Mouse (Mus musculus): ENCODE measurements at regions not wholly inside any gene's neighbourhood (a gene's known extent, or its start where the extent isn't known, plus 50 kb on each side); places are given as distances from the start of the nearest gene placed in this dataset.
"Not testable (repeated sequence)": the region's sequence is repeated elsewhere in the genome, so short reads cannot be mapped to it uniquely, and the experiment has no call there.

DNA sequence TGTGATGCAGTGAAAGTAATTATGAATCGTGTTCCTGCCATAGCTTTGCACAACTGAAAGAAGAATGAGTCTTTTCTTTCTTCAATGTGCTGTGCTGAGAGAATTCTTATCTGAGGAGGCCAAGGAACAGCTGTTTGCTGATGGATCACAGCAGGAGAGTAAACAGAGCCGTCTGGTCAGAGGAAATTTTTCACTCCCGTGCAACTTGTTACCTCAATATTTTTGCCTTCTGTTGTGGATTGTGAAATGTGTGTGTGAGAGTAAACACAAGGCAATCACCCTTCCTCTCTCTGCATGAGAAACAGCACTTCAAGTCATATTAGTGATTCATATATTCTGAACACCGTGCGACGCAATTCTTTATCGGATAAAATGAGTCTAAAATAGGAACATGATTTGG, 171.9 kb downstream of the Epm2a start:
- no peak for DNase-seq (ENCODE audit: low spot score)
- Histone ChIP-seq H3K4me2 (ENCODE audit: low read depth, low read length) (no peak overlapping the region), H3K4me1 (ENCODE audit: control insufficient read depth, insufficient read depth) (no peaks in the 10 kb centered on the region), H3K27ac (ENCODE audit: low read depth) (no peak overlapping the region), H3K9ac (replicated peaks; ENCODE audit: low read depth, low read length) (no peak overlapping the region), H3K27me3 (ENCODE audit: control insufficient read depth, insufficient read depth, low read length) (no peaks in the 10 kb centered on the region), H3K4me3 (ENCODE audit: low read depth, low read length) (no peak overlapping the region), H3K36me3 (replicated peaks; ENCODE audit: control insufficient read depth, insufficient read depth, low read length) (no peaks in the 10 kb centered on the region), H3K9me3 (replicated peaks; ENCODE audit: control insufficient read depth, low read length) (no peaks in the 10 kb centered on the region)
- no peak for TF ChIP-seq CTCF (IDR thresholded peaks at IDR 0.05; ENCODE audit: low read depth)
- TF ChIP-seq EP300 (IDR thresholded peaks at IDR 0.05; ENCODE audit: low read depth): no peak
- no peak for ATAC-seq (ENCODE audit: insufficient read depth, low read depth)
- 58% methylated on average over 7 of the region's 7 CpGs for WGBS

DNA sequence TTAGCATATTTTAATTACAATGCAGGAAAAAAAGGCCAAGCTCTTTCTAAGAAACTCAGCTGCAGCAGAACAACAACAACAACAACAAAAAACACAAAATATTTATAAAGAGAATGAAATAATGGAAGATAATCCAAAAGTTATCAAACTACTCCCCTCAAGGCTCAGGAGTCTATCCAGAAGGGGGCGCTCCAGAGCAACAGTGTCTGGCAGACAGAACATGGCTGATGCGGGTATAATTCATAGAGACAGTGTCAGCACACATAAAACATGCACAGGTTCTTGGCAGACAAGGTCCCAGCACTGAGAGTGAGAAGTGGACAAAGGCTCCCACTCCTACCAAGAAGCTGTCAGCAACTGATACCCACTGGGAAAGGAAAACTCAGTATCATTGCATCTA, 173.9 kb downstream of the Epm2a start:
- no peak overlapping the region for H3K27ac ChIP-seq (ENCODE audit: low read depth)
- no peaks in the 10 kb centered on the region for H3K27me3 ChIP-seq (ENCODE audit: control insufficient read depth, insufficient read depth, low read length)
- WGBS: 65% methylated on average over 2 of the region's 2 CpGs
- H3K4me3 ChIP-seq (ENCODE audit: low read depth, low read length): no peak overlapping the region
- H3K9me3 ChIP-seq (replicated peaks; ENCODE audit: control insufficient read depth, low read length): no peaks in the 10 kb centered on the region
- DNase-seq (ENCODE audit: low spot score) (no peak), ATAC-seq (ENCODE audit: insufficient read depth, low read depth) (no peak)
- no peak overlapping the region for H3K4me2 ChIP-seq (ENCODE audit: low read depth, low read length)
- no peaks in the 10 kb centered on the region for H3K36me3 ChIP-seq (replicated peaks; ENCODE audit: control insufficient read depth, insufficient read depth, low read length)
- TF ChIP-seq EP300 (IDR thresholded peaks at IDR 0.05; ENCODE audit: low read depth) (no peak), CTCF (IDR thresholded peaks at IDR 0.05; ENCODE audit: low read depth) (no peak)
- no peaks in the 10 kb centered on the region for H3K4me1 ChIP-seq (ENCODE audit: control insufficient read depth, insufficient read depth)
- H3K9ac ChIP-seq (replicated peaks; ENCODE audit: low read depth, low read length): no peak overlapping the region

- TF ChIP-seq EP300 (IDR thresholded peaks at IDR 0.05; ENCODE audit: low read depth) (no peak), CTCF (IDR thresholded peaks at IDR 0.05; ENCODE audit: low read depth) (no peak)
- Histone ChIP-seq H3K4me1 (ENCODE audit: control insufficient read depth, insufficient read depth) (no peaks in the 10 kb centered on the region), H3K27ac (ENCODE audit: low read depth) (no peak overlapping the region), H3K9ac (replicated peaks; ENCODE audit: low read depth, low read length) (no peak overlapping the region), H3K9me3 (replicated peaks; ENCODE audit: control insufficient read depth, low read length) (no peaks in the 10 kb centered on the region), H3K27me3 (ENCODE audit: control insufficient read depth, insufficient read depth, low read length) (no peaks in the 10 kb centered on the region), H3K4me2 (ENCODE audit: low read depth, low read length) (no peak overlapping the region), H3K36me3 (replicated peaks; ENCODE audit: control insufficient read depth, insufficient read depth, low read length) (no peaks in the 10 kb centered on the region), H3K4me3 (ENCODE audit: low read depth, low read length) (no peak overlapping the region)
- ATAC-seq (ENCODE audit: insufficient read depth, low read depth) (no peak), DNase-seq (ENCODE audit: low spot score) (no peak)
- WGBS: 44% methylated on average over 1 of the region's 1 CpGs
Measured at GRCm38 (mm10) chr10:11531343-11531742, 188.1 kb downstream of the Epm2a start.

GRCm38 (mm10) chr10:11555376-11555775, 212.2 kb downstream of the Epm2a start:
- not testable (repeated sequence) for H3K4me3 ChIP-seq (ENCODE audit: low read depth, low read length); ATAC-seq (ENCODE audit: insufficient read depth, low read depth); H3K36me3 ChIP-seq (replicated peaks; ENCODE audit: control insufficient read depth, insufficient read depth, low read length); H3K27me3 ChIP-seq (ENCODE audit: control insufficient read depth, insufficient read depth, low read length); H3K27ac ChIP-seq (ENCODE audit: low read depth); DNase-seq (ENCODE audit: low spot score); H3K4me1 ChIP-seq (ENCODE audit: control insufficient read depth, insufficient read depth); H3K9me3 ChIP-seq (replicated peaks; ENCODE audit: control insufficient read depth, low read length); H3K9ac ChIP-seq (replicated peaks; ENCODE audit: low read depth, low read length); H3K4me2 ChIP-seq (ENCODE audit: low read depth, low read length)
- WGBS: 80% methylated on average over 15 of the region's 15 CpGs

- no peaks in the 10 kb centered on the region for H3K4me1 ChIP-seq (ENCODE audit: control insufficient read depth, insufficient read depth)
- no peaks in the 10 kb centered on the region for H3K9me3 ChIP-seq (replicated peaks; ENCODE audit: control insufficient read depth, low read length)
- H3K36me3 ChIP-seq (replicated peaks; ENCODE audit: control insufficient read depth, insufficient read depth, low read length): no peaks in the 10 kb centered on the region
- no peaks in the 10 kb centered on the region for H3K27me3 ChIP-seq (ENCODE audit: control insufficient read depth, insufficient read depth, low read length)
- no peak overlapping the region for H3K4me2 ChIP-seq (ENCODE audit: low read depth, low read length)
- no peak overlapping the region for H3K27ac ChIP-seq (ENCODE audit: low read depth)
- no peak for ATAC-seq (ENCODE audit: insufficient read depth, low read depth)
- no peak overlapping the region for H3K4me3 ChIP-seq (ENCODE audit: low read depth, low read length)
- WGBS: 68% methylated on average over 4 of the region's 4 CpGs
- no peak overlapping the region for H3K9ac ChIP-seq (replicated peaks; ENCODE audit: low read depth, low read length)
- no peak for DNase-seq (ENCODE audit: low spot score)
- no peak for TF ChIP-seq CTCF (IDR thresholded peaks at IDR 0.05; ENCODE audit: low read depth)
- no peak for TF ChIP-seq EP300 (IDR thresholded peaks at IDR 0.05; ENCODE audit: low read depth)
Measured at GRCm38 (mm10) chr10:11570523-11571055, 227.4 kb downstream of the Epm2a start.

DNA sequence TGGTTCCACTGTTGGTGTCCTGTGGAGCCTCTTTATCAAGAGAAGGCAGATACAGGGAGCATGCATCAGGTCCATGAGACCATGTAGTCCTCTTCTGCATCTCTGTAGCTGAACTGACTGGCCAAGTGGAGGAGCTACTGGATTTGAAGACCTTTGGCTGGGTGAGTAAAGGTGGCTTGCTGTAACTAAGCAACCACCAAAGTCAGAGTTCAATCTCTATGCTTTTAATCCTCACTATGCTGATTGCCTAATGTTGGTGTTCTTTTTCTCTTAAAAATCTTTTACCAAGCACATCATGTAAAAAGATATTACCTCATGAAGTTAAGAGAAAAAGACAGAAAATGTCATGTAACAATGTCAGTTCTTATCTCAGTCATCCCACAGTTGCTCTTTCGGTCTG, 265.2 kb downstream of the Epm2a start:
- no peak overlapping the region for H3K9ac ChIP-seq (replicated peaks; ENCODE audit: low read depth, low read length)
- ATAC-seq (ENCODE audit: insufficient read depth, low read depth) (no peak), DNase-seq (ENCODE audit: low spot score) (no peak)
- TF ChIP-seq EP300 (IDR thresholded peaks at IDR 0.05; ENCODE audit: low read depth): no peak
- no peak for TF ChIP-seq CTCF (IDR thresholded peaks at IDR 0.05; ENCODE audit: low read depth)
- H3K9me3 ChIP-seq (replicated peaks; ENCODE audit: control insufficient read depth, low read length): no peaks in the 10 kb centered on the region
- no peaks in the 10 kb centered on the region for H3K4me1 ChIP-seq (ENCODE audit: control insufficient read depth, insufficient read depth)
- no peaks in the 10 kb centered on the region for H3K36me3 ChIP-seq (replicated peaks; ENCODE audit: control insufficient read depth, insufficient read depth, low read length)
- no peak overlapping the region for H3K4me3 ChIP-seq (ENCODE audit: low read depth, low read length)
- H3K27ac ChIP-seq (ENCODE audit: low read depth): no peak overlapping the region
- 75% methylated on average over 1 of the region's 1 CpGs for WGBS
- H3K27me3 ChIP-seq (ENCODE audit: control insufficient read depth, insufficient read depth, low read length): no peaks in the 10 kb centered on the region
- H3K4me2 ChIP-seq (ENCODE audit: low read depth, low read length): no peak overlapping the region

GRCm38 (mm10) chr10:11609092-11609491, 265.9 kb downstream of the Epm2a start:
- H3K4me1 ChIP-seq (ENCODE audit: control insufficient read depth, insufficient read depth); H3K4me2 ChIP-seq (ENCODE audit: low read depth, low read length): not testable (repeated sequence)

More at GRCm38 (mm10) chr10:11609092-11609491, 265.9 kb downstream of the Epm2a start:
- not testable (repeated sequence) for ATAC-seq (ENCODE audit: insufficient read depth, low read depth); H3K9me3 ChIP-seq (replicated peaks; ENCODE audit: control insufficient read depth, low read length); H3K36me3 ChIP-seq (replicated peaks; ENCODE audit: control insufficient read depth, insufficient read depth, low read length); DNase-seq (ENCODE audit: low spot score); H3K9ac ChIP-seq (replicated peaks; ENCODE audit: low read depth, low read length); H3K4me3 ChIP-seq (ENCODE audit: low read depth, low read length); H3K27ac ChIP-seq (ENCODE audit: low read depth); H3K27me3 ChIP-seq (ENCODE audit: control insufficient read depth, insufficient read depth, low read length)
- WGBS: 90% methylated on average over 13 of the region's 20 CpGs

Data from heart, postnatal 0 days (tissue).